Mouse (Mus musculus) stomach, embryonic 15.5 days (tissue): ENCODE data around the gene Aasdh. TPM values are rescaled to one million over a fixed set of nuclear protein-coding genes. Genes with fewer than 3 reads are reported as not detected.

Source experiments
- ATAC-seq: fragments of 200-750 bp; cut with Nextera tagmentation; 2 replicates; pipeline ENCODE4 v1.8.0; 2017; ENCODE audit warnings: low read depth, moderate number of reproducible peaks, moderate TSS enrichment; ENCODE audit not compliant: insufficient read depth, low FRiP score
- H3K27ac ChIP-seq: fragments of 300-500 bp; sonication (generic); 2 replicates; pipeline ENCODE4 v1.5.1; 2015; ENCODE audit warnings: mild to moderate bottlenecking, inconsistent platforms
- H3K27me3 ChIP-seq: fragments of 300-500 bp; sonication (generic); replicated peaks from 2 replicates; pipeline ENCODE4 v1.6.1; 2015; ENCODE audit warnings: inconsistent platforms
- H3K36me3 ChIP-seq: fragments of 300-500 bp; sonication (generic); 2 replicates; pipeline ENCODE4 v1.6.1; 2015; ENCODE audit warnings: inconsistent platforms
- H3K4me1 ChIP-seq: fragments of 300-500 bp; sonication (generic); 2 replicates; pipeline ENCODE4 v1.6.1; 2015; ENCODE audit warnings: inconsistent platforms
- H3K4me2 ChIP-seq: fragments of 300-500 bp; sonication (generic); 2 replicates; pipeline ENCODE4 v1.6.1; 2015; ENCODE audit warnings: mild to moderate bottlenecking, inconsistent platforms
- H3K4me3 ChIP-seq: fragments of 300-500 bp; sonication (generic); replicated peaks from 2 replicates; pipeline ENCODE4 v1.5.1; 2015; ENCODE audit warnings: inconsistent platforms
- H3K9ac ChIP-seq: fragments of 300-500 bp; sonication (generic); 2 replicates; pipeline ENCODE4 v1.6.1; 2015; ENCODE audit warnings: inconsistent platforms
- H3K9me3 ChIP-seq: fragments of 300-500 bp; sonication (generic); 2 replicates; pipeline ENCODE4 v1.6.1; 2016; ENCODE audit warnings: inconsistent platforms
- WGBS: fragments of 180-500 bp; shearing (Covaris S2); methylation state at CpG from one replicate; pipeline ENCODE4 v1.1.7; 2015; 5-methylcytosine and 5-hydroxymethylcytosine counted together
- polyA plus RNA-seq: library from polyadenylated mRNA; unstranded; fragments of >200 nt; fragmentation: Nextera tagmentation; extraction: Ambion mirVana; gene quantifications from 2 replicates; pipeline ENCODE4 v1.2.1, GENCODE M21; 2015

Gene Aasdh
- 14.5 and 16.7 TPM in 2 replicates for polyA plus RNA-seq

- H3K36me3 ChIP-seq = no peaks in the 10 kb centered on the region
- peak within 1 kb of the TSS; percentile 77 for H3K9ac ChIP-seq
- H3K4me1 ChIP-seq = no peaks in the 10 kb centered on the region
- under 1% methylated on average over 47 of the region's 47 CpGs for WGBS
- peak within 1 kb of the TSS; percentile 77 for H3K4me3 ChIP-seq
- peak within 1 kb of the TSS; percentile 86 for H3K4me2 ChIP-seq
- H3K27me3 ChIP-seq = no peaks in the 10 kb centered on the region
- H3K9me3 ChIP-seq = no peaks in the 10 kb centered on the region
- peak; percentile 96 for ATAC-seq
- H3K27ac ChIP-seq = peak within 1 kb of the TSS; percentile 93
Measured at GRCm38 (mm10) chr5:76905405-76906154, at the start of gene Aasdh. Gene Aasdh, minus strand, starts transcription at chr5:76905514.

- no peaks in the 10 kb centered on the region for H3K9me3 ChIP-seq
- ATAC-seq = no peak
Measured at GRCm38 (mm10) chr5:76954271-76954900, 49.1 kb upstream of the Aasdh start.

DNA sequence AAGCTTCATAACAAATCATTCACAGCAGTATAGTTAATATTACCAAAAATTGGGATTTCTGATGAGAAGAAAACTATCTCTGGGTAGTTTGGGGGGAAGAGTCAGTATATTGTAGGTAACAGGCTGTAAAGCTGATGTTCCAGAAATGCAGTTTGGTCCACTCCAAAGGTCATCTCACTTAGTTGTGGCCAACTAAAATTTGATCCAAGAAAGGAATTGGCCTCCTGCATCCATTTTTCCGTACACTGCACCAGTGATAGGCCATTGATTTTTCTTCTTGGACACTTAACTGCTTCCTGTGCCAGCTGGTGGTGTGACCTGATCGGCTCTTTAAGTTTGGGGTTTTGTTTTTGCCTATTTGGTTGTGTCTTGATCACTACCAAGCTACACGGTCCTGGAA is 48.5 kb upstream of the Aasdh start:
- peaks cover 25% of the 10 kb centered on the region for H3K36me3 ChIP-seq
- no peak overlapping the region for H3K27ac ChIP-seq
- no peak overlapping the region for H3K4me3 ChIP-seq
- no peak overlapping the region for H3K9ac ChIP-seq
- ATAC-seq = no peak
- H3K9me3 ChIP-seq = no peaks in the 10 kb centered on the region
- WGBS = 67% methylated on average over 3 of the region's 3 CpGs
- no peak overlapping the region for H3K4me2 ChIP-seq
- no peaks in the 10 kb centered on the region for H3K27me3 ChIP-seq
- peaks cover 8% of the 10 kb centered on the region for H3K4me1 ChIP-seq

More at GRCm38 (mm10) chr5:76954271-76954900, 49.1 kb upstream of the Aasdh start:
- H3K27ac ChIP-seq = no peak overlapping the region
- H3K36me3 ChIP-seq = peaks cover 25% of the 10 kb centered on the region
- H3K4me2 ChIP-seq = no peak overlapping the region
- no peaks in the 10 kb centered on the region for H3K27me3 ChIP-seq
- H3K9ac ChIP-seq = no peak overlapping the region
- WGBS = 79% methylated on average over 6 of the region's 6 CpGs
- H3K4me1 ChIP-seq = peaks cover 6% of the 10 kb centered on the region
- H3K4me3 ChIP-seq = no peak overlapping the region

- Histone ChIP-seq H3K27me3 (no peaks in the 10 kb centered on the region), H3K4me3 (peak overlapping the region; percentile 69), H3K36me3 (peaks cover 19% of the 10 kb centered on the region), H3K27ac (peak overlapping the region; percentile 88), H3K4me1 (peaks cover 8% of the 10 kb centered on the region), H3K9ac (peak overlapping the region; percentile 67), H3K9me3 (no peaks in the 10 kb centered on the region), H3K4me2 (peak overlapping the region; percentile 72)
- no peak for ATAC-seq
- WGBS = 10% methylated on average over 7 of the region's 7 CpGs
Measured at GRCm38 (mm10) chr5:76952112-76953040, 47.1 kb upstream of the Aasdh start.

DNA sequence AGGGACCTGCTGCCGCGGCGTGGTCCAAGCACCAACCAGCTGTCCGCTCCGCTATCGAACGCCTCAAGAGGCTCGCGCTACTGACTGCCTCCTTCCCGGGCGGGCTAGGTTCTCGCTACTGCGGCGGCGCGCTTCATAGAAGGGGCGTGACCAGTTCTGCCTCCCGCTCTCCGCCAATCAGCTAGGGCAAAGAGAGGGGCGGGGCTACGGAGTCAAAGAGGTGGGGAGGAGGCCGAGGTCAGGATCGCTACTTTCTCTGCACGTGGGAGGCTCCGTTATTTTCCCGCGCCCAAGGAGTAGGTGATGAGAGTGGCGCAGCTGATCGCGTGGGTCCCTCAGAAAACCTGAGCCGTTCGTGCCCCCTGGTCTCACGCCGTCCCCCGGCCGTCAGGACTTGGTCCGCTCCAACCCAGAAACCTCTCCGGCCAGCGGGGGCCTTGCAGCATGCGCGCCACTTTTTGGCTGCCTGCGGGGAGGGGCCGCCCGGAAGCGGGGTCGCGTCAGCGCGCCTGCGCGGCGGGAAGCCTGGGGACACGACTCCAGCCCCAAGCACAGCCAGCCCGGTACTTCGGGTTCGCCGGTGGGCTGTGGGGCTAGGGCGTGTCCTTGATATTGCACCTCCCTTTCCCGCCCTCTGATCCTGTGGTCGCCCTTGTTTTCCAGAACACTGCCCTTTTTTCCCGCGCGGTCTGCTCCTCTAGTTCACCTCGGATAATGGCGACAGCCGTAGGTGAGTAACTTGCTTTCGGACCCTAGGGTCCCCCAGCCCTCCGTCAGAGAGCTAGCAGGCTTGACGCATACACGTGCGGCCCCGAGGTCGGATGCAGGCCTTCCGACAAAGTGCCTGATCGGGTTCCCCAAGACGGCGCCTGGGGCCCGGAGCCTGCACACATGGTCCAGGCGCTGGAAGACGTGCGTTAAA is 46.1 kb upstream of the Aasdh start, which contains the start of the genes Paics and Ppat:
Paics (plus strand) TSS at position 202 of the 922 bp plus-strand sequence.
Ppat (minus strand) TSS at position 473 of the 922 bp plus-strand sequence.
- Histone ChIP-seq H3K4me3 (peak within 1 kb of the TSS; percentile 69), H3K4me2 (peak within 1 kb of the TSS; percentile 72), H3K9ac (peak within 1 kb of the TSS; percentile 67), H3K27ac (peak within 1 kb of the TSS; percentile 88), H3K36me3 (peaks cover 9% of the 10 kb centered on the region; the same call in 1 of the 2 replicates), H3K27me3 (no peaks in the 10 kb centered on the region), H3K9me3 (no peaks in the 10 kb centered on the region), H3K4me1 (peaks cover 8% of the 10 kb centered on the region)
- WGBS = under 1% methylated on average over 80 of the region's 81 CpGs
- peak; percentile 95 for ATAC-seq

- H3K36me3 ChIP-seq = peaks cover 5% of the 10 kb centered on the region; the same call in 1 of the 2 replicates
- H3K9ac ChIP-seq = peak overlapping the region; percentile 45; the same call in 1 of the 2 replicates
- peaks cover 8% of the 10 kb centered on the region for H3K4me1 ChIP-seq
- H3K27me3 ChIP-seq = no peaks in the 10 kb centered on the region
- no peaks in the 10 kb centered on the region for H3K9me3 ChIP-seq
- H3K4me2 ChIP-seq = peak overlapping the region; percentile 72
- peak overlapping the region; percentile 69 for H3K4me3 ChIP-seq
- ATAC-seq = no peak
- under 1% methylated on average over 24 of the region's 24 CpGs for WGBS
- H3K27ac ChIP-seq = peak overlapping the region; percentile 81
Measured at GRCm38 (mm10) chr5:76950343-76951105, 45.2 kb upstream of the Aasdh start.

GRCm38 (mm10) chr5:76947758-76948157 is 42.4 kb upstream of the Aasdh start:
- 92% methylated on average over 4 of the region's 4 CpGs for WGBS

DNA sequence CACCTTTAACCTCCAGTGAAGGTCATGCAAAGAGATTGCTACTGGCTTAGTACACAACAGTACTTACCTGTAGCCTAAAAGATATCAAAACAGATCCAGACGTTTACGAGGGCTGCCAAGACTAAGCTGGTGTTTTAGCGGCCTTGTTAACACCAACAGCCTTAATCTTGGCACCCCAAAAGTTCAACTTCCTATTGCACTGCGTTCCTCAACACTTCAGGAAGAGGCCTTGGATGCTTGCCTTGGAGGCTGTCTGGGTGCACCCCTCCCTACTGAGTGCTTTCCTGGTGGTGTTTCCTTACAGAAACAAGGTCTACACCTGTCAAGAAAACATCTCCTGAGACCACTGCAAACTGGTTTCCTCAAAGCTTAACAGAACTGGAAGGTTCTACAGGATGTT is 41.8 kb upstream of the Aasdh start:
- ATAC-seq = no peak
- 71% methylated on average over 4 of the region's 4 CpGs for WGBS
- no peaks in the 10 kb centered on the region for H3K9me3 ChIP-seq
- no peak overlapping the region for H3K4me2 ChIP-seq
- no peak overlapping the region for H3K9ac ChIP-seq
- no peak overlapping the region for H3K27ac ChIP-seq
- no peaks in the 10 kb centered on the region for H3K27me3 ChIP-seq
- H3K36me3 ChIP-seq = no peaks in the 10 kb centered on the region
- H3K4me3 ChIP-seq = no peak overlapping the region
- peaks cover 8% of the 10 kb centered on the region for H3K4me1 ChIP-seq

More at GRCm38 (mm10) chr5:76947758-76948157, 42.4 kb upstream of the Aasdh start:
- ATAC-seq = no peak
- Histone ChIP-seq H3K36me3 (no peaks in the 10 kb centered on the region), H3K4me1 (peaks cover 8% of the 10 kb centered on the region), H3K9ac (no peak overlapping the region), H3K4me2 (no peak overlapping the region), H3K27ac (no peak overlapping the region), H3K27me3 (no peaks in the 10 kb centered on the region), H3K9me3 (no peaks in the 10 kb centered on the region), H3K4me3 (no peak overlapping the region)

DNA sequence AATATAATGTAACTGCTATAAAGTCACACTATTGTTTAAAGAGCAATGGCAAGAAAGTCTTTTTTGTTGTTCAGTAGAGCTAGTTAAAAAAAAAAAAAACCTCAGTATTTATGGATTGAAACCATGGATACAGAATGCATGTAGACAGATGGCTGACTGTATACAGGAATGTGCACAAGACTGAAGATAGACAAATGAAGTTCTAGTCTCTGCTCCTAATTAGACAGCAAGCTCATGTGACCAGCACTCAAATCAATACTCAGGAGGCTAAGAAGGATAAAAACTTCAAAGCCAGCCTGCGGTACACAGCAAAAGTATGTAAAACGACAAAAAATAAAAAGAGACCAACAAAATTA is 40.3 kb upstream of the Aasdh start:
- H3K36me3 ChIP-seq = no peaks in the 10 kb centered on the region
- no peak overlapping the region for H3K9ac ChIP-seq
- no peak overlapping the region for H3K27ac ChIP-seq
- no peak overlapping the region for H3K4me3 ChIP-seq
- no peaks in the 10 kb centered on the region for H3K9me3 ChIP-seq
- ATAC-seq = no peak
- H3K27me3 ChIP-seq = no peaks in the 10 kb centered on the region
- peaks cover 8% of the 10 kb centered on the region for H3K4me1 ChIP-seq
- 74% methylated on average over 2 of the region's 2 CpGs for WGBS
- no peak overlapping the region for H3K4me2 ChIP-seq

DNA sequence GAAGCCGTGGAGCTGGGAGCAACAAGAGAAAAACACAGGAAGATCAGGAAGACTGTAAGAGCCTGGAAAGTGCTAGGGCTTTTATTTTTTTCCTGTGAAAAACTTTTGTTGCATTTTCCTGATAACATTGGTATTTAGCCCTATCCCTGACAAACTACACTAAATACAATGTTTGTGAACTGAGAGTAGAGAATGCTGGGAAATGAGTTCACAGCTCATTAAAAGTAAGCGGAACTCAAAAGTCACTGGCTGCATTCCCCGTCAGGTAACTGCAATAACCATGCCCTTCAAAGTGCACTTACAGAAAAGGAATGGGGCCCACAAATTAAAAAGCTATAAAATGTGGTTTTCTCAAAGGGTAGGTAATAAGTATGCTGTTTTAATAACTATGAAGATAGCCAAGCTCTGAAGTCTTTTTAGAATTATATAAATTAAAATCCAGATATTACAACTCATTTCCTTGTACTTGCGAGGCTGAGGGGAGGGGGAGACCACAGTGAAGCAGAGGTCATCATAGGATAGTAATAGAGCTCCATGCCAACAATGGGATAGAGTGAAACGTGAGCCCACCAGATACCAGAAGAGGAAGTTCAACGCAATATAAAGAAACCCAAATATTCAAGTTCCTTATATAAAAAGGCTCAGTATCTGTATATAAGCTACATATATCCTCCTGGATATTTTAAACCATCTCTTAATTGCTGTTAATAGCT is 39.8 kb upstream of the Aasdh start:
- 68% methylated on average over 6 of the region's 6 CpGs for WGBS
- Histone ChIP-seq H3K36me3 (no peaks in the 10 kb centered on the region), H3K4me3 (no peak overlapping the region), H3K27ac (no peak overlapping the region), H3K27me3 (no peaks in the 10 kb centered on the region), H3K9me3 (no peaks in the 10 kb centered on the region), H3K9ac (no peak overlapping the region), H3K4me1 (peaks cover 8% of the 10 kb centered on the region), H3K4me2 (no peak overlapping the region)
- no peak for ATAC-seq
